21 mouse cellular contexts compared by ENCODE assay signal in genomic region chr6:55173941-55174349, GRCm38 (mm10). TPM values are rescaled to one million over a fixed set of nuclear protein-coding genes. Genes with fewer than 3 reads are reported as not detected.
DNase-seq lines count a peak whose midpoint lies in the region; ATAC-seq and TF ChIP-seq lines count a peak whose summit lies in the region.
"Had no signal": no experiment of that assay in that cellular context is flagged by ENCODE, and none has a peak within 500 bp of the region (broad histone marks: within the 10 kb centered on the region; RNA-seq: fewer than 3 reads in every experiment).

No protein-coding gene starts in this region.

- H3K4me1 ChIP-seq in hindbrain, embryonic 10.5 days (replicated peaks) = peaks cover 39% of the 10 kb centered on the region
- H3K4me1 ChIP-seq in hindbrain, embryonic 13.5 days (replicated peaks) = 0 out of 2 replicates have a peak, but pooled peaks cover 4% of the 10 kb centered on the region
- H3K4me1 ChIP-seq in lung, adult 2 months (ENCODE audit: control insufficient read depth, insufficient read depth, low read length) = peaks cover 10% of the 10 kb centered on the region
- H3K4me1 ChIP-seq: heart, embryonic 10.5 days; intestine, embryonic 15.5 days had no signal

- no peak for ATAC-seq in hindbrain, embryonic 13.5 days (ENCODE audit: low FRiP score)
- ATAC-seq: intestine, embryonic 15.5 days; Patski had no signal

- no peak overlapping the region for H3K4me3 ChIP-seq in hindbrain, embryonic 10.5 days
- no peak overlapping the region for H3K4me3 ChIP-seq in hindbrain, embryonic 13.5 days
- peak overlapping the region; percentile 64 for H3K4me3 ChIP-seq in lung, adult 2 months (replicated peaks; ENCODE audit: extremely low read depth, low read depth, low read length)
- H3K4me3 ChIP-seq: erythroblast, embryonic 14.5 days; heart, embryonic 10.5 days; intestine, embryonic 15.5 days had no signal

- peak; percentile 53 for DNase-seq in hindbrain, embryonic 10.5 days (ENCODE audit: low spot score)
- no peak for DNase-seq in lung, adult 2 months
- no peak for DNase-seq in lung, postnatal 4 days
- DNase-seq in embryo, embryonic 9.5 days (ENCODE audit: extremely low spot score) = peak; percentile 64
- peak; percentile 41 for DNase-seq in retina, embryonic 14.5 days (ENCODE audit: low spot score)
- DNase-seq in layer of hippocampus, postnatal 10 days (ENCODE audit: low spot score in 2 of 2) = no peak
- DNase-seq: cerebellum, adult 2 months; gastrocnemius, postnatal 14 days; heart, postnatal 14 days; layer of hippocampus, adult 9-11 months; thymus, postnatal 25 days had no signal

- H3K4me2 ChIP-seq in hindbrain, embryonic 13.5 days = no peak overlapping the region
- H3K4me2 ChIP-seq: intestine, embryonic 15.5 days had no signal

- H3K27ac ChIP-seq in hindbrain, embryonic 10.5 days = no peak overlapping the region
- no peak overlapping the region for H3K27ac ChIP-seq in hindbrain, embryonic 13.5 days
- H3K27ac ChIP-seq: heart, embryonic 10.5 days; intestine, embryonic 15.5 days; stomach, postnatal 0 days had no signal

- H3K9ac ChIP-seq in hindbrain, embryonic 13.5 days = no peak overlapping the region
- H3K9ac ChIP-seq: intestine, embryonic 15.5 days had no signal

- 17% methylated on average over 3 of the region's 3 CpGs for WGBS in hindbrain, embryonic 10.5 days
- 8% methylated on average over 3 of the region's 3 CpGs for WGBS in hindbrain, embryonic 13.5 days
- 48% methylated on average over 3 of the region's 3 CpGs for WGBS in lung, adult 2 months

- H3K36me3 ChIP-seq in hindbrain, embryonic 10.5 days = no peaks in the 10 kb centered on the region
- no peaks in the 10 kb centered on the region for H3K36me3 ChIP-seq in hindbrain, embryonic 13.5 days
- H3K36me3 ChIP-seq: heart, embryonic 10.5 days; intestine, embryonic 15.5 days had no signal

- H3K27me3 ChIP-seq in hindbrain, embryonic 10.5 days (ENCODE audit: insufficient read depth, poor library complexity, severe bottlenecking) = peaks cover 91% of the 10 kb centered on the region
- peaks cover 90% of the 10 kb centered on the region for H3K27me3 ChIP-seq in hindbrain, embryonic 13.5 days
- H3K27me3 ChIP-seq: intestine, embryonic 15.5 days; Patski had no signal

- no peaks in the 10 kb centered on the region for H3K9me3 ChIP-seq in hindbrain, embryonic 10.5 days
- H3K9me3 ChIP-seq in hindbrain, embryonic 13.5 days = no peaks in the 10 kb centered on the region
- H3K9me3 ChIP-seq: heart, embryonic 10.5 days; intestine, embryonic 15.5 days had no signal

- peak; percentile 78; the same call in 1 of the 2 replicates for TF ChIP-seq POLR2A in lung, adult 2 months (IDR thresholded peaks at IDR 0.05; ENCODE audit: borderline replicate concordance, extremely low read depth, low read depth, low read length)

- no peak for TF ChIP-seq CTCF in lung, adult 2 months (IDR thresholded peaks at IDR 0.05; ENCODE audit: insufficient read depth, low read length)

RNA-seq across cellular contexts. Expression of gene Inmt, which starts 0.9 kb away (rescaled TPM):
- 1.9 and 2.5 TPM in 2 replicates for polyA plus RNA-seq in hindbrain, embryonic 10.5 days (2016; fragmentation: Nextera tagmentation; extraction: Ambion mirVana)
- polyA plus RNA-seq in hindbrain, embryonic 13.5 days (2015; fragmentation: Nextera tagmentation; extraction: Ambion mirVana) = not detected in 2 replicates
- 1,586 and 1,614 TPM in 2 replicates for polyA plus RNA-seq in lung, adult 2 months (2012; rRNA removed)
- total RNA-seq in layer of hippocampus, postnatal 10 days (2021) = under 1 TPM in 1 of 2 experiments, not detected in 1; 0.34 TPM
- total RNA-seq: left cerebral cortex, postnatal 10 days; megakaryocyte progenitor cell, adult 5-6 weeks; monocyte, adult 5-6 weeks had no signal
- polyA plus RNA-seq: erythroblast, embryonic 14.5 days; neural tube, embryonic 14.5 days had no signal

RNA-seq across cellular contexts. Expression of gene Mindy4, which starts 29.2 kb away (rescaled TPM):
- 17.2 and 17.8 TPM in 2 replicates for polyA plus RNA-seq in hindbrain, embryonic 10.5 days (2016; fragmentation: Nextera tagmentation; extraction: Ambion mirVana)
- polyA plus RNA-seq in hindbrain, embryonic 13.5 days (2015; fragmentation: Nextera tagmentation; extraction: Ambion mirVana) = 10.7 and 10.9 TPM in 2 replicates
- 18.8 and 35.7 TPM in 2 replicates for polyA plus RNA-seq in lung, adult 2 months (2012; rRNA removed)
- total RNA-seq in layer of hippocampus, postnatal 10 days (2021) = 10 to 100 TPM; 10.9 to 12.5 TPM
- total RNA-seq: monocyte, adult 5-6 weeks had no signal

RNA-seq across cellular contexts. Expression of gene Crhr2, which starts 41.1 kb away (rescaled TPM):
- 0.24 and 0.62 TPM in 2 replicates for polyA plus RNA-seq in hindbrain, embryonic 10.5 days (2016; fragmentation: Nextera tagmentation; extraction: Ambion mirVana)
- polyA plus RNA-seq in hindbrain, embryonic 13.5 days (2015; fragmentation: Nextera tagmentation; extraction: Ambion mirVana) = 0.39 and 0.48 TPM in 2 replicates
- polyA plus RNA-seq in lung, adult 2 months (2012; rRNA removed) = 1.3 and 4.9 TPM in 2 replicates
- 1 to 10 TPM; 2.3 to 3.2 TPM for total RNA-seq in layer of hippocampus, postnatal 10 days (2021)
- total RNA-seq: megakaryocyte progenitor cell, adult 5-6 weeks; monocyte, adult 5-6 weeks had no signal
- polyA plus RNA-seq: erythroblast, embryonic 14.5 days; Patski had no signal

Comparison
In these comparisons a context has a peak if more than half of its experiments do, and no peak if none do; other contexts are left out.
1. DNase-seq: peak in hindbrain, embryonic 10.5 days (single experiment), embryo, embryonic 9.5 days (single experiment) and retina, embryonic 14.5 days (single experiment); none in lung, adult 2 months (single experiment), lung, postnatal 4 days (0 of 2) and layer of hippocampus, postnatal 10 days (0 of 2).
2. RNA of gene Inmt, which starts 0.9 kb away (polyA plus RNA-seq): 1,586 to 1,614 TPM in lung, adult 2 months; 1.9 to 2.5 TPM in hindbrain, embryonic 10.5 days and not detected in hindbrain, embryonic 13.5 days; every median in the first group is over 100 times any median in the second.